ENCODE assay signal across 16 mouse cellular contexts in genomic region chr11:89772941-89773340, GRCm38 (mm10). TPM values are rescaled to one million over a fixed set of nuclear protein-coding genes. Genes with fewer than 3 reads are reported as not detected.
"Had no signal": no experiment of that assay in that cellular context is flagged by ENCODE, and none has a peak within 500 bp of the region (broad histone marks: within the 10 kb centered on the region; RNA-seq: fewer than 3 reads in every experiment).

No protein-coding gene starts in this region.

- DNase-seq: kidney, adult 9 months; kidney, postnatal 25 days; layer of hippocampus, adult 9-11 months; layer of hippocampus, postnatal 36 days; liver; lung, adult 18-20 months; lung, postnatal 10 days; lung, postnatal 36 days; midbrain, embryonic 14.5 days; right cerebral cortex, adult 18-20 months; right cerebral cortex, postnatal 14 days; right cerebral cortex, postnatal 4 days; thymus, postnatal 25 days had no signal

- ATAC-seq: liver, embryonic 12.5 days had no signal

RNA-seq across cellular contexts. Expression of gene Ankfn1, which starts 4.5 kb away (rescaled TPM):
- total RNA-seq: megakaryocyte progenitor cell, adult 5-6 weeks; megakaryocyte-erythroid progenitor cell, adult 5-6 weeks had no signal
